22 mouse cellular contexts compared by ENCODE assay signal in genomic region chr2:77301687-77302389, GRCm38 (mm10). TPM values are rescaled to one million over a fixed set of nuclear protein-coding genes. Genes with fewer than 3 reads are reported as not detected.
A peak's percentile ranks its signal among the peaks of the same experiment; 100 is the strongest.
DNase-seq lines count a peak whose midpoint lies in the region; ATAC-seq and TF ChIP-seq lines count a peak whose summit lies in the region.
"Had no signal": no experiment of that assay in that cellular context is flagged by ENCODE, and none has a peak within 500 bp of the region (broad histone marks: within the 10 kb centered on the region; RNA-seq: fewer than 3 reads in every experiment).

No protein-coding gene starts in this region.

- ATAC-seq in forebrain, embryonic 12.5 days (ENCODE audit: low FRiP score), result peak; percentile 61; the same call in 1 of the 2 replicates
- ATAC-seq in forebrain, embryonic 11.5 days (replicated peaks; ENCODE audit: low FRiP score), result no peak
- ATAC-seq in hindbrain, postnatal 0 days, result 0 out of 2 replicates have a peak, but pooled peaks have one; percentile 63
- peak; percentile 81; the same call in 1 of the 2 replicates for ATAC-seq in midbrain, postnatal 0 days (ENCODE audit: low FRiP score)
- ATAC-seq: activated CD4-positive, CD25-positive, alpha-beta regulatory T cell, adult 4 months; inflammation-experienced regulatory T-cells, adult 6 months had no signal

- WGBS in forebrain, embryonic 12.5 days, result 64% methylated on average over 9 of the region's 9 CpGs
- 76% methylated on average over 9 of the region's 9 CpGs for WGBS in forebrain, embryonic 11.5 days
- 60% methylated on average over 9 of the region's 9 CpGs for WGBS in hindbrain, postnatal 0 days
- 45% methylated on average over 9 of the region's 9 CpGs for WGBS in midbrain, postnatal 0 days

- no peaks in the 10 kb centered on the region for H3K27me3 ChIP-seq in forebrain, embryonic 12.5 days
- no peaks in the 10 kb centered on the region for H3K27me3 ChIP-seq in forebrain, embryonic 11.5 days (ENCODE audit: control insufficient read depth, insufficient read depth, low read length)
- H3K27me3 ChIP-seq in hindbrain, postnatal 0 days (ENCODE audit: insufficient read depth, low read length), result no peaks in the 10 kb centered on the region
- no peaks in the 10 kb centered on the region for H3K27me3 ChIP-seq in midbrain, postnatal 0 days (ENCODE audit: insufficient read depth, low read length)
- H3K27me3 ChIP-seq: neural tube, embryonic 13.5 days had no signal

- no peak for DNase-seq in forebrain, embryonic 11.5 days (ENCODE audit: low spot score)
- peak; percentile 28 for DNase-seq in right cerebral cortex, postnatal 14 days
- DNase-seq in right cerebral cortex, adult 2 months (ENCODE audit: low spot score in 2 of 2), result no peak
- DNase-seq in hindbrain, postnatal 0 days (ENCODE audit: low spot score), result peak; percentile 56
- peak; percentile 39 for DNase-seq in midbrain, postnatal 0 days (ENCODE audit: low spot score)
- no peak for DNase-seq in heart, adult 9 months (ENCODE audit: low spot score in 2 of 2)
- no peak for DNase-seq in layer of hippocampus, adult 9-11 months
- DNase-seq: adrenal gland, adult 8-10 months; cerebellum, adult 2 months; cerebellum, postnatal 25 days; embryo, embryonic 11 days; gastrocnemius, postnatal 25 days; heart, adult 2 months; kidney, adult 18-20 months; lung, postnatal 4 days; retina, postnatal 1 day had no signal

- H3K27ac ChIP-seq in forebrain, embryonic 12.5 days, result no peak overlapping the region
- H3K27ac ChIP-seq in forebrain, embryonic 11.5 days (ENCODE audit: low read depth, low read length), result no peak overlapping the region
- H3K27ac ChIP-seq in hindbrain, postnatal 0 days, result no peak overlapping the region
- no peak overlapping the region for H3K27ac ChIP-seq in midbrain, postnatal 0 days (ENCODE audit: low read depth, low read length)
- H3K27ac ChIP-seq: heart, adult 2 months; kidney, postnatal 0 days; neural tube, embryonic 13.5 days had no signal

- no peak overlapping the region for H3K9ac ChIP-seq in forebrain, embryonic 12.5 days
- H3K9ac ChIP-seq in forebrain, embryonic 11.5 days (ENCODE audit: low read length), result no peak overlapping the region
- no peak overlapping the region for H3K9ac ChIP-seq in hindbrain, postnatal 0 days (replicated peaks; ENCODE audit: low read length)
- no peak overlapping the region for H3K9ac ChIP-seq in midbrain, postnatal 0 days (replicated peaks; ENCODE audit: low read length, poor library complexity, severe bottlenecking)
- H3K9ac ChIP-seq: neural tube, embryonic 13.5 days had no signal

- TF ChIP-seq CTCF in hindbrain, postnatal 0 days (IDR thresholded peaks at IDR 0.05; ENCODE audit: low read depth), result no peak
- TF ChIP-seq CTCF in midbrain, postnatal 0 days (IDR thresholded peaks at IDR 0.05), result no peak

- no peak overlapping the region for H3K4me2 ChIP-seq in forebrain, embryonic 12.5 days
- no peak overlapping the region for H3K4me2 ChIP-seq in forebrain, embryonic 11.5 days (ENCODE audit: low read depth, low read length, severe bottlenecking)
- no peak overlapping the region for H3K4me2 ChIP-seq in hindbrain, postnatal 0 days (ENCODE audit: low read depth, low read length)
- H3K4me2 ChIP-seq in midbrain, postnatal 0 days (ENCODE audit: low read depth, low read length, poor library complexity, severe bottlenecking), result no peak overlapping the region
- H3K4me2 ChIP-seq: neural tube, embryonic 13.5 days had no signal

- no peaks in the 10 kb centered on the region for H3K4me1 ChIP-seq in forebrain, embryonic 12.5 days
- no peaks in the 10 kb centered on the region for H3K4me1 ChIP-seq in forebrain, embryonic 11.5 days (replicated peaks; ENCODE audit: control insufficient read depth, insufficient read depth, low read length)
- H3K4me1 ChIP-seq in hindbrain, postnatal 0 days (ENCODE audit: insufficient read depth, low read length), result no peaks in the 10 kb centered on the region
- H3K4me1 ChIP-seq in midbrain, postnatal 0 days (ENCODE audit: insufficient read depth, low read length), result no peaks in the 10 kb centered on the region
- H3K4me1 ChIP-seq: neural tube, embryonic 13.5 days had no signal

- H3K36me3 ChIP-seq in forebrain, embryonic 12.5 days (replicated peaks), result no peaks in the 10 kb centered on the region
- H3K36me3 ChIP-seq in forebrain, embryonic 11.5 days (ENCODE audit: control insufficient read depth, insufficient read depth, low read length), result no peaks in the 10 kb centered on the region
- no peaks in the 10 kb centered on the region for H3K36me3 ChIP-seq in hindbrain, postnatal 0 days (ENCODE audit: insufficient read depth, low read length)
- no peaks in the 10 kb centered on the region for H3K36me3 ChIP-seq in midbrain, postnatal 0 days (ENCODE audit: insufficient read depth, low read length)
- H3K36me3 ChIP-seq: neural tube, embryonic 13.5 days had no signal

- no peaks in the 10 kb centered on the region for H3K9me3 ChIP-seq in forebrain, embryonic 12.5 days
- no peaks in the 10 kb centered on the region for H3K9me3 ChIP-seq in forebrain, embryonic 11.5 days (ENCODE audit: control insufficient read depth, low read length)
- H3K9me3 ChIP-seq in hindbrain, postnatal 0 days (ENCODE audit: low read length), result no peaks in the 10 kb centered on the region
- H3K9me3 ChIP-seq in midbrain, postnatal 0 days (ENCODE audit: low read length), result no peaks in the 10 kb centered on the region
- H3K9me3 ChIP-seq: neural tube, embryonic 13.5 days had no signal

- H3K4me3 ChIP-seq in forebrain, embryonic 12.5 days (replicated peaks), result no peak overlapping the region
- no peak overlapping the region for H3K4me3 ChIP-seq in forebrain, embryonic 11.5 days (ENCODE audit: low read depth, low read length)
- no peak overlapping the region for H3K4me3 ChIP-seq in hindbrain, postnatal 0 days (ENCODE audit: low read length)
- H3K4me3 ChIP-seq in midbrain, postnatal 0 days (ENCODE audit: low read depth, low read length), result no peak overlapping the region
- H3K4me3 ChIP-seq: heart, adult 2 months; myocyte; neural tube, embryonic 13.5 days had no signal

RNA-seq across cellular contexts. Expression of gene Sestd1, which starts 21.4 kb away (rescaled TPM):
- polyA plus RNA-seq in forebrain, embryonic 12.5 days (2016; fragmentation: Nextera tagmentation; extraction: Ambion mirVana), result 29.1 and 32.6 TPM in 2 replicates
- polyA plus RNA-seq in forebrain, embryonic 11.5 days (2014; fragmentation: Nextera tagmentation; extraction: Ambion mirVana), result 26.0 and 27.1 TPM in 2 replicates
- 40.8 and 41.3 TPM in 2 replicates for total RNA-seq in hindbrain, postnatal 0 days (2014; rRNA removed)
- polyA plus RNA-seq in hindbrain, postnatal 0 days (2015; fragmentation: Nextera tagmentation; extraction: Ambion mirVana), result 21.0 and 22.8 TPM in 2 replicates
- total RNA-seq in midbrain, postnatal 0 days (2014; rRNA removed), result 52.6 and 64.0 TPM in 2 replicates
- polyA plus RNA-seq in midbrain, postnatal 0 days (2015; fragmentation: Nextera tagmentation; extraction: Ambion mirVana), result 21.6 and 23.7 TPM in 2 replicates

Comparison
In these comparisons a context has a peak if more than half of its experiments do, and no peak if none do; other contexts are left out.
1. DNase-seq: peak in right cerebral cortex, postnatal 14 days (single experiment), hindbrain, postnatal 0 days (single experiment) and midbrain, postnatal 0 days (single experiment); none in forebrain, embryonic 11.5 days (single experiment), right cerebral cortex, adult 2 months (0 of 2), heart, adult 9 months (0 of 2) and layer of hippocampus, adult 9-11 months (single experiment).